Mouse (Mus musculus) liver, embryonic 14.5 days (tissue): Measurements from ENCODE around the gene Mapkapk3. TPM values are rescaled to one million over a fixed set of nuclear protein-coding genes. Genes with fewer than 3 reads are reported as not detected.
A peak's percentile ranks its signal among the peaks of the same experiment; 100 is the strongest.

Source experiments
- ATAC-seq: fragments of 200-750 bp; cut with Nextera tagmentation; 2 replicates; pipeline ENCODE4 v1.8.0; 2017; ENCODE audit warnings: moderate number of reproducible peaks, mild to moderate bottlenecking, moderate library complexity; ENCODE audit not compliant: insufficient read depth
- DNase-seq, 3 experiments: peaks; one replicate each; pipeline ENCODE4 v3.0.0-alpha.2; 2012 to 2013; ENCODE audit warnings: low read depth in 3 of 3, low spot score in 3 of 3
- H3K27ac ChIP-seq: fragments of 300-500 bp; sonication (generic); 2 replicates; pipeline ENCODE4 v1.5.1; 2014; ENCODE audit warnings: moderate library complexity, mild to moderate bottlenecking, control low read depth, inconsistent platforms
- H3K27me3 ChIP-seq: fragments of 300-500 bp; sonication (generic); 2 replicates; pipeline ENCODE4 v1.6.1; 2014; ENCODE audit warnings: mild to moderate bottlenecking, low read length, moderate library complexity; ENCODE audit not compliant: control insufficient read depth, insufficient read depth
- H3K36me3 ChIP-seq: fragments of 300-500 bp; sonication (generic); replicated peaks from 2 replicates; pipeline ENCODE4 v1.6.1; 2014; ENCODE audit warnings: low read depth; ENCODE audit not compliant: control insufficient read depth, insufficient read depth
- H3K4me1 ChIP-seq, 2 experiments: fragments of 200-500 bp in 1 of 2; fragments of 300-500 bp in 1 of 2; sonication (generic) in 1 of 2; replicated peaks; 2 replicates each; pipeline ENCODE4 v1.6.1; 2012 to 2014; ENCODE audit warnings: antibody characterized with exemption in 1 of 2, inconsistent platforms in 1 of 2, low read length in 1 of 2; ENCODE audit not compliant: control insufficient read depth in 2 of 2, insufficient read depth in 2 of 2
- H3K4me2 ChIP-seq: fragments of 300-500 bp; sonication (generic); 2 replicates; pipeline ENCODE4 v1.6.1; 2014; ENCODE audit warnings: low read depth, mild to moderate bottlenecking, control low read depth, moderate library complexity
- H3K4me3 ChIP-seq, 2 experiments: fragments of 200-500 bp in 1 of 2; fragments of 300-500 bp in 1 of 2; sonication (generic) in 1 of 2; 2 replicates each; pipeline ENCODE4 v1.5.1; 2012 to 2014; ENCODE audit warnings: low read depth in 2 of 2, low read length in 2 of 2, mild to moderate bottlenecking in 2 of 2, control low read depth in 1 of 2, inconsistent platforms in 1 of 2, moderate library complexity in 1 of 2; ENCODE audit not compliant: insufficient read depth in 1 of 2
- H3K9ac ChIP-seq: fragments of 300-500 bp; sonication (generic); replicated peaks from 2 replicates; pipeline ENCODE4 v1.6.1; 2014; ENCODE audit warnings: mild to moderate bottlenecking, control low read depth, moderate library complexity
- H3K9me3 ChIP-seq: fragments of 300-500 bp; sonication (generic); 2 replicates; pipeline ENCODE4 v1.6.1; 2016; ENCODE audit warnings: low read length, mixed read lengths; ENCODE audit not compliant: control insufficient read depth
- CTCF ChIP-seq: IDR thresholded peaks from 2 replicates; pipeline ENCODE4 v1.5.1; 2016; ENCODE audit warnings: antibody characterized with exemption, low read depth, control low read depth
- EP300 ChIP-seq: IDR thresholded peaks from 2 replicates; pipeline ENCODE4 v1.6.1; 2016; ENCODE audit warnings: antibody characterized with exemption, low read depth
- WGBS: fragments of 180-500 bp; shearing (Covaris S2); extraction: QIAGEN DNeasy Blood & Tissue Kit; methylation state at CpG from one replicate; pipeline ENCODE4 v1.1.7; 2014; ENCODE audit not compliant: insufficient replicate concordance; 5-methylcytosine and 5-hydroxymethylcytosine counted together
- polyA plus RNA-seq, 2 experiments: library from polyadenylated mRNA; depleted of rRNA in 1 of 2; stranded (reverse) in 1 of 2; unstranded in 1 of 2; fragments of >200 nt; fragmentation: Nextera tagmentation in 1 of 2; extraction: Ambion mirVana in 1 of 2; gene quantifications; 2 replicates each; pipeline versions ENCODE4 v1.2.1 to v1.2.3; 2012 to 2014

Gene Mapkapk3
- polyA plus RNA-seq, 2 experiments: 6.2 to 8.0 TPM

DNA sequence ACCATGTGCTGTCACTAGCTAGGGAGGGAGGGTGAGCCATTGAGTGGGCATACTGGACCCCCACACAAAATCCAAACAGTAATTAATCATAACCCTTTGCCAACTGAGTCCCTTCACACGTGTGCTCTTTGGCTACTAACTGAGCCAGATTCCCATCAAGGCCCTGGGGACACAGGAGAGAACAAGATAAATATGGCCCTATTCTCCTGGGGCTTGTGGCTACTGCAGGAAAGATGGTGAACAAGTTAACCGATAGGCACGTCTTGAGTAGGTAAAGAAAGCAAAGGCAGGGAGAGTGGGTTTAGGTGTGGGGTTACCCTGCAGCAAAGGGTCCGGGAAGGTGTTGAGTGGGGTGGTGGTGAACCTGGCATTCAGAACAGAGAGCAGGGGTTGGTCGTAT, 14.2 kb upstream of the Mapkapk3 start:
- H3K4me1 ChIP-seq: peaks cover 40 to 75% of the 10 kb centered on the region in 2 experiments
- H3K4me2 ChIP-seq: peak overlapping the region; percentile 43; the same call in 1 of the 2 replicates
- WGBS: 73% methylated on average over 5 of the region's 5 CpGs
- no peak for ATAC-seq
- no peak for DNase-seq
- H3K4me3 ChIP-seq: no peak overlapping the region
- H3K9me3 ChIP-seq: no peaks in the 10 kb centered on the region
- peaks cover 15% of the 10 kb centered on the region for H3K36me3 ChIP-seq
- no peak overlapping the region for H3K9ac ChIP-seq
- H3K27me3 ChIP-seq: no peaks in the 10 kb centered on the region
- no peak overlapping the region; the same call in 1 of the 2 replicates for H3K27ac ChIP-seq
- no peak for TF ChIP-seq CTCF
- TF ChIP-seq EP300: no peak

GRCm38 (mm10) chr9:107303121-107303820, 13.6 kb upstream of the Mapkapk3 start:
- TF ChIP-seq CTCF (no peak), EP300 (no peak)
- peak overlapping the region; percentile 18; the same call in 1 of the 2 replicates for H3K27ac ChIP-seq
- no peaks in the 10 kb centered on the region for H3K9me3 ChIP-seq
- ATAC-seq (no peak), DNase-seq (no peak)
- H3K4me2 ChIP-seq: no peak overlapping the region
- peaks cover 15% of the 10 kb centered on the region for H3K36me3 ChIP-seq
- peaks cover 47 to 79% of the 10 kb centered on the region in 2 experiments for H3K4me1 ChIP-seq
- no peak overlapping the region for H3K9ac ChIP-seq
- H3K4me3 ChIP-seq: no peak overlapping the region
- WGBS: 74% methylated on average over 9 of the region's 9 CpGs
- no peaks in the 10 kb centered on the region for H3K27me3 ChIP-seq

GRCm38 (mm10) chr9:107302592-107302991, 12.9 kb upstream of the Mapkapk3 start:
- DNase-seq: no peak
- H3K4me3 ChIP-seq: no peak overlapping the region
- H3K9me3 ChIP-seq: no peaks in the 10 kb centered on the region
- H3K4me2 ChIP-seq: no peak overlapping the region
- H3K9ac ChIP-seq: no peak overlapping the region
- no peak overlapping the region; the same call in 1 of the 2 replicates for H3K27ac ChIP-seq
- ATAC-seq: no peak
- peaks cover 48 to 79% of the 10 kb centered on the region in 2 experiments for H3K4me1 ChIP-seq
- TF ChIP-seq EP300: no peak
- TF ChIP-seq CTCF: no peak
- peaks cover 15% of the 10 kb centered on the region for H3K36me3 ChIP-seq
- no peaks in the 10 kb centered on the region for H3K27me3 ChIP-seq
- 67% methylated on average over 7 of the region's 7 CpGs for WGBS

GRCm38 (mm10) chr9:107301554-107302331, 12.1 kb upstream of the Mapkapk3 start:
- H3K27ac ChIP-seq: no peak overlapping the region

More at GRCm38 (mm10) chr9:107301554-107302331, 12.1 kb upstream of the Mapkapk3 start:
- H3K4me1 ChIP-seq: peaks cover 42 to 73% of the 10 kb centered on the region in 2 experiments
- TF ChIP-seq CTCF: no peak
- TF ChIP-seq EP300: no peak
- no peak for ATAC-seq
- H3K4me3 ChIP-seq: no peak overlapping the region
- H3K27me3 ChIP-seq: no peaks in the 10 kb centered on the region
- peak overlapping the region; percentile 13; the same call in 1 of the 2 replicates for H3K4me2 ChIP-seq
- no peaks in the 10 kb centered on the region for H3K9me3 ChIP-seq
- no peak for DNase-seq
- H3K9ac ChIP-seq: 0 out of 2 replicates have a peak overlapping the region, but pooled peaks have one; percentile 3
- peaks cover 15% of the 10 kb centered on the region for H3K36me3 ChIP-seq
- 56% methylated on average over 17 of the region's 17 CpGs for WGBS
